Comparison of ENCODE assay signal across 13 mouse cellular contexts in genomic region chr11:33098446-33098845, GRCm38 (mm10). TPM values are rescaled to one million over a fixed set of nuclear protein-coding genes. Genes with fewer than 3 reads are reported as not detected.
DNase-seq lines count a peak whose midpoint lies in the region; ATAC-seq and TF ChIP-seq lines count a peak whose summit lies in the region.
"Had no signal": no experiment of that assay in that cellular context is flagged by ENCODE, and none has a peak within 500 bp of the region (broad histone marks: within the 10 kb centered on the region; RNA-seq: fewer than 3 reads in every experiment).

No protein-coding gene starts in this region.

- 88% methylated on average over 12 of the region's 12 CpGs for WGBS in midbrain, embryonic 13.5 days
- WGBS in midbrain, postnatal 0 days = 87% methylated on average over 12 of the region's 12 CpGs
- 74% methylated on average over 12 of the region's 12 CpGs for WGBS in limb, embryonic 12.5 days

- no peak overlapping the region for H3K4me3 ChIP-seq in midbrain, embryonic 13.5 days (replicated peaks)
- H3K4me3 ChIP-seq in midbrain, postnatal 0 days (ENCODE audit: low read depth, low read length) = no peak overlapping the region
- H3K4me3 ChIP-seq in gastrocnemius, adult 2 months = no peak overlapping the region
- H3K4me3 ChIP-seq in limb, embryonic 12.5 days (replicated peaks) = no peak overlapping the region
- H3K4me3 ChIP-seq: forebrain, embryonic 15.5 days had no signal

- no peak overlapping the region for H3K9ac ChIP-seq in midbrain, embryonic 13.5 days (replicated peaks)
- H3K9ac ChIP-seq in midbrain, postnatal 0 days (replicated peaks; ENCODE audit: low read length, poor library complexity, severe bottlenecking) = no peak overlapping the region
- H3K9ac ChIP-seq in limb, embryonic 12.5 days (replicated peaks) = no peak overlapping the region
- H3K9ac ChIP-seq: forebrain, embryonic 15.5 days; liver, postnatal 0 days had no signal

- H3K27me3 ChIP-seq in midbrain, embryonic 13.5 days = peaks cover 8% of the 10 kb centered on the region
- no peaks in the 10 kb centered on the region for H3K27me3 ChIP-seq in midbrain, postnatal 0 days (ENCODE audit: insufficient read depth, low read length)
- H3K27me3 ChIP-seq in limb, embryonic 12.5 days = 0 out of 2 replicates have a peak, but pooled peaks cover 3% of the 10 kb centered on the region
- H3K27me3 ChIP-seq: forebrain, embryonic 15.5 days had no signal

- no peak for TF ChIP-seq CTCF in midbrain, postnatal 0 days (IDR thresholded peaks at IDR 0.05)
- no peak for TF ChIP-seq CTCF in gastrocnemius, adult 2 months (IDR thresholded peaks at IDR 0.05)

- H3K4me1 ChIP-seq in midbrain, embryonic 13.5 days (replicated peaks) = peaks cover 14% of the 10 kb centered on the region
- no peaks in the 10 kb centered on the region for H3K4me1 ChIP-seq in midbrain, postnatal 0 days (ENCODE audit: insufficient read depth, low read length)
- H3K4me1 ChIP-seq in limb, embryonic 12.5 days (replicated peaks) = peaks cover 27% of the 10 kb centered on the region

- no peak overlapping the region for H3K27ac ChIP-seq in midbrain, embryonic 13.5 days
- H3K27ac ChIP-seq in midbrain, postnatal 0 days (ENCODE audit: low read depth, low read length) = no peak overlapping the region
- H3K27ac ChIP-seq in gastrocnemius, adult 2 months = peak overlapping the region; percentile 28
- no peak overlapping the region for H3K27ac ChIP-seq in limb, embryonic 12.5 days
- H3K27ac ChIP-seq: forebrain, embryonic 15.5 days had no signal

- no peaks in the 10 kb centered on the region for H3K9me3 ChIP-seq in midbrain, embryonic 13.5 days
- no peaks in the 10 kb centered on the region for H3K9me3 ChIP-seq in midbrain, postnatal 0 days (ENCODE audit: low read length)
- H3K9me3 ChIP-seq in limb, embryonic 12.5 days = peaks cover 6% of the 10 kb centered on the region; the same call in 1 of the 2 replicates
- H3K9me3 ChIP-seq: forebrain, embryonic 15.5 days had no signal

- H3K4me2 ChIP-seq in midbrain, embryonic 13.5 days (replicated peaks) = no peak overlapping the region
- H3K4me2 ChIP-seq in midbrain, postnatal 0 days (ENCODE audit: low read depth, low read length, poor library complexity, severe bottlenecking) = no peak overlapping the region
- H3K4me2 ChIP-seq in limb, embryonic 12.5 days = no peak overlapping the region
- H3K4me2 ChIP-seq: forebrain, embryonic 15.5 days had no signal

- no peaks in the 10 kb centered on the region for H3K36me3 ChIP-seq in midbrain, embryonic 13.5 days
- H3K36me3 ChIP-seq in midbrain, postnatal 0 days (ENCODE audit: insufficient read depth, low read length) = no peaks in the 10 kb centered on the region
- no peaks in the 10 kb centered on the region for H3K36me3 ChIP-seq in limb, embryonic 12.5 days
- H3K36me3 ChIP-seq: forebrain, embryonic 15.5 days had no signal

- 0 out of 2 replicates have a peak, but pooled peaks have one; percentile 47 for ATAC-seq in midbrain, embryonic 13.5 days
- no peak for ATAC-seq in midbrain, postnatal 0 days (ENCODE audit: low FRiP score)
- ATAC-seq in limb, embryonic 12.5 days (ENCODE audit: insufficient number of reproducible peaks, insufficient read depth, low FRiP score, low TSS enrichment, low read depth) = 0 out of 2 replicates have a peak, but pooled peaks have one; percentile 66
- no peak for ATAC-seq in erythroid progenitor cell, adult 5-6 weeks (replicated peaks; ENCODE audit: low FRiP score, poor library complexity, severe bottlenecking)
- ATAC-seq: activated CD4-positive, CD25-positive, alpha-beta regulatory T cell, adult 4 months; CD4-positive, CD25-positive, alpha-beta regulatory T cell, adult 4 months; forebrain, embryonic 15.5 days; hindbrain, embryonic 16.5 days; liver, postnatal 0 days had no signal

- no peak for DNase-seq in midbrain, postnatal 0 days (ENCODE audit: low spot score)
- DNase-seq in gastrocnemius, adult 2 months = peak; percentile 86
- peak; percentile 63 for DNase-seq in heart, adult 8-10 months (ENCODE audit: low spot score)
- no peak for DNase-seq in layer of hippocampus, adult 11-12 months (ENCODE audit: low spot score)

- intact Hi-C loops in gastrocnemius, adult 2 months (cut with DNase I) = no loop called here

RNA-seq across cellular contexts. Expression of gene Fgf18, which starts 48.8 kb away (rescaled TPM):
- polyA plus RNA-seq in midbrain, embryonic 13.5 days (2015; fragmentation: Nextera tagmentation; extraction: Ambion mirVana) = 3.5 and 3.6 TPM in 2 replicates
- total RNA-seq in midbrain, postnatal 0 days (2014; rRNA removed) = 6.7 and 10.8 TPM in 2 replicates
- 6.5 and 7.7 TPM in 2 replicates for polyA plus RNA-seq in midbrain, postnatal 0 days (2015; fragmentation: Nextera tagmentation; extraction: Ambion mirVana)
- 1 to 10 TPM in 1 of 2 experiments, under 1 TPM in 1; 0.89 to 2.5 TPM for total RNA-seq in gastrocnemius, adult 2 months (2021)
- 1 to 10 TPM; 3.0 to 5.6 (median 4.9) TPM for total RNA-seq in heart, adult 8-10 months (2022)
- polyA plus RNA-seq in limb, embryonic 12.5 days (2016; fragmentation: Nextera tagmentation; extraction: Ambion mirVana) = 18.2 and 19.0 TPM in 2 replicates
- total RNA-seq in erythroid progenitor cell, adult 5-6 weeks (2015; ENCODE audit: low replicate concordance) = not detected in 2 replicates
- total RNA-seq in erythroid progenitor cell, adult 5-6 weeks (2017; ENCODE audit: low replicate concordance) = 0.51 TPM in 1 of 2 replicates, not detected in the other
- total RNA-seq: monocyte, adult 5-6 weeks had no signal
- polyA plus RNA-seq: activated CD4-positive, CD25-positive, alpha-beta regulatory T cell, adult 4 months; CD4-positive, CD25-positive, alpha-beta regulatory T cell, adult 4 months had no signal

Comparison
In these comparisons a context has a peak if more than half of its experiments do, and no peak if none do; other contexts are left out.
1. ATAC-seq: peak in midbrain, embryonic 13.5 days (single experiment) and limb, embryonic 12.5 days (single experiment); none in midbrain, postnatal 0 days (single experiment) and erythroid progenitor cell, adult 5-6 weeks (single experiment).
2. DNase-seq: peak in gastrocnemius, adult 2 months (single experiment) and heart, adult 8-10 months (single experiment); none in midbrain, postnatal 0 days (single experiment) and layer of hippocampus, adult 11-12 months (single experiment).